Mouse (Mus musculus) layer of hippocampus, postnatal 10 days (tissue): ENCODE results near the gene Hs2st1. TPM values are rescaled to one million over a fixed set of nuclear protein-coding genes. Genes with fewer than 3 reads are reported as not detected.

ENCODE experiments used
- DNase-seq, 2 experiments: peaks; one replicate each; pipeline ENCODE4 v3.0.0; 2021; ENCODE audit warnings: low spot score in 2 of 2
- total RNA-seq, 2 experiments: library from RNA; stranded (reverse); gene quantifications; 2 replicates each; pipeline ENCODE4 v1.2.3; 2021

Gene Hs2st1
- total RNA-seq, 2 experiments from 2014 or later = 48.8 to 51.9 TPM

DNA sequence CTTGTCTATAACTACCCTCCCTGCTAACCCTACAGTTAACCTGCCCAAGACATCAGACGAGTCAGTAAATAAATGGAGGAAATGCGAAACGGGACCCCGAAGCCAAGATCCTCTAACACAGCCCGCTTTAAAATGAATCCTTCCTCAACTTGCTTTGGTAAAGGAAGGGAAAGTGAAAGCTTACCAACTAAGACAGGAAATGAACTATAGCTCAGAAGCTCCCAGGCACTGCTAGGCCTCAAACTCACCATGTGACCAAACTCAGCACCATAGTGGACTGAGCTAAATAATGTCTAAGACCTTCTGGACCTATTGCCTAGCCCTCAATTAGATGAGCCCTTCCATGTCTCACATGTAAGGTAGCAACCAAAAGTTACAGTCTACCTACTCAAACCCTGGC lies 168.7 kb downstream of the Hs2st1 start:
- DNase-seq = no peak

DNA sequence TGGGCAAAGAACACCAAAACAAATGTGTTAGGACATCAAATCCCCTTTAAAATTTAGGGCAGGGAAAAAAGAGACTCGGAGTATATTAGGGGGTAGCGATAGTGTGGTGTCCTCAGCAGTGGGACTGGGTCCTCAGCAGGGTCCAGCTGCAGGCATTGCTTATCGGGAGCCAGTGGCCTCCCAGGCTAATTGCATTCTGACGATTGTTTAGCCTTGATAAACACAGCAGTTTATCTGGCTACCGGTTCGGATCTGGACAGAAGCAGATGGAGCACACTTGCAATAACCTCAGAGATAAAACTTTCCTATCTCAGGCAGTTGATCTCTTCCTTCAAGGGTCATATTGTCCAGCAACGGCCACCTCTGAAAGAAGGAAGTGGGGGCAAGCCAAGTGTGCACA lies 169.1 kb downstream of the Hs2st1 start:
- no peak for DNase-seq

DNA sequence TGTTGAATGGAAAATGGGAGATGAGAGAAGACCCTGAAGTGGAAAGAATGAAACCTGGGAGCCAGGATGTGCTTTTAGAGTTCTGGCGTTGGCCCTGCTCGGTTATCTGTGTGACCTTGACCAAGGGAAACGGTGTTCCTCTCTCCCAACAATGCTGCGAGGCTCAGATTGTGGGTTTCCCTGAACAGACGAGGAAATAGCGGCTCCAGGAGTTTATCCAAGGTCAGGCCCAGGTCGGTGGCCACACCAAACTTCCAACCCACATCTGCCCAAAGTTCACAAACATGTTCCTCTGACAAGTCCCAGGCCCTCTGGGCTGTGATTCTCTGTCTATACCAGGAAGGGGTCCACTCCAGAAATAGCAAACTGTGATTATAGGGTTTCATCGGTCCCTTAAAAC lies 169.6 kb downstream of the Hs2st1 start:
- no peak for DNase-seq

DNA sequence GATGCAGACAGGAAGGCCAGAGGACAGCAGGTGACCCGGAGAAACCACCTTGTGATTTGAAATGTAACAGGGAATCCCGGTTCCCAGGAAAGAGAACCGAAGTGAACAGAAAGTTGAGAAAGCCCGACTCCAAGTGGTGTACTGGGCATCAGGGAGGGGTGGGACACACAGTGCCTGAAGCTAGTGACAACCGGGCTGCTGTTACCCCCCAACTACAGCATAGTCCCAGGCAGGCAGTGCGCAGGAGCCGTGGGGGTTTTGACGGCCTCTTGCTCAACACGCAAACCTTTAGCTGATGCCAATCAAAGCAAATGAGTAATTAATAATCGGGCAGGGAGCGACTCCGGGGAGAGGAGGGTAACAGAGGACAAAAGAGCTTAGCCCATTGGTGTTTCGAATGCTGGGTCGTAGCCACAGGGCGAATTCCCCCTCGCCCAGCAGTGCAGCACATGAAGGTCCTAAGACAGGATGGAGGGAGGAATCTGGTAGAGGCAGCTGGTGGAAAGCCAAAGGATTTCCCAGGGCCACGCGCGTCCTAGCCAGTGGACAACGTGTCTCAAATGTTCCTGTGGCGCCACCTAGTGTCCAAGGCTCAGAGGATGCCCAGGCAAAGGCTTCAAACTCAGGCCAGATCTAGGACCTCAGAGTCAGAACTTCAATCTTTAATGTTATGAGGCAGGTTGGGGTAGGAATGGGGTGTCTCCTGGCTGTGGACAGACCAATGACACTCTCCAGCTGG lies 170.5 kb downstream of the Hs2st1 start:
- peak; percentile 95 to 96 for DNase-seq

DNA sequence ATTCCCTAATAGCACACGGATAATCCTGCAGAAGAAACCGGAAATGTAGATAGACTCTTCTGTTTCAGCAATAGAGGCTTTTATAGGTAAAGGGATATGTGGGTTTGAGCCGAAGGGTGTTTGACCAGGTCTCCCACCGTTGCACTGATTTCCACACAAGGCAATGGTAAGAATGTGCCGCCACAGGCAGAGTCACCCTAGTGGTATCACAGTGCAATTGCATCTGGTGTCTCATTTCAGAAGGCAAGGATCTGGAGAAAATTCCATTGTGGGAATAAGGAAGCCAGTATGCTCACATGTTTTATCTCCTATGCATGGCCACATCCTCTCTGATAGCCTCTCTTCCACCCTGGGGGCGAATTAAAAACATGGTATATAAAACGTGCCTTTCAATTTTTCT lies 171.8 kb downstream of the Hs2st1 start:
- no peak for DNase-seq

DNA sequence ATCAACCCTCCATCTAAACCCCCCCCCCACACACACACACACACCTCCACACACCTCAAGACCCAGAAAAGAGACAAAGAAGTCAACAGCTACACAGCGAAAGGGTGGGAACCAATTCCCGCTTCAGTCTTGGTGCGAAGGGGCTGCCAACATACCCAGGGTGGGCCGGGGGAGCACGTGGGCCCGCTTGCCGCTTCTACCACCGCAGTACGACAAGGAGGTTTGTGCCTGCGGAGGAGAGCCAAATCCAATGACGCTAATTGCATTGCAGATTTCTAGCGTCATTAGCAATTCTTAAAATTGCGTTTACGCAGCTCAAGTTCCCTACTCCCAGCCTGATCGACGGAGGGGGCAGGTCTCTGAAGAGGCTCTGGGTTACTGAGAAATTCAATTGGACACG lies 173.5 kb downstream of the Hs2st1 start:
- no peak for DNase-seq

DNA sequence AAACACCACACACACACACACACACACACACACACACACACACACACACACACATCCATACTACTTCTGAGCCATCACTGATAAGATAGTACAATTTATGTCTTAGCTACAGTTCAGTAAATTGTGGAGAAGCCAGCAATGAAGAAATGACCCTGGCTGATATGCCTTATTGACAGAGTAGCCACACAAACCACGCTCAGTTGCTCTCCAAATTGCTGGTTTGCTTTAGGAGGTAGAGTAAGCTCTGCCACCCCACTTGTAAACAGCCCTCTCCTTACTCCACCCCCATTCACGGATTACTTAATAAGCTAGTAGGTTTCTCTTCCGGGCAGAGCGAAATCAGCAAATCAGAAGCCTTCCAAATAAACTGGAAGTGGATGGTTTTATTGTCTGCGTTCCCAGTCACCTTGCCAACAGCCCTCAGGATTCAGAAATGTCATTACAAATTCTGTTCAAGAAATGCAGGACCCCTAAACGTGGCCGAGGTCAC lies 175.5 kb downstream of the Hs2st1 start:
- DNase-seq = no peak

DNA sequence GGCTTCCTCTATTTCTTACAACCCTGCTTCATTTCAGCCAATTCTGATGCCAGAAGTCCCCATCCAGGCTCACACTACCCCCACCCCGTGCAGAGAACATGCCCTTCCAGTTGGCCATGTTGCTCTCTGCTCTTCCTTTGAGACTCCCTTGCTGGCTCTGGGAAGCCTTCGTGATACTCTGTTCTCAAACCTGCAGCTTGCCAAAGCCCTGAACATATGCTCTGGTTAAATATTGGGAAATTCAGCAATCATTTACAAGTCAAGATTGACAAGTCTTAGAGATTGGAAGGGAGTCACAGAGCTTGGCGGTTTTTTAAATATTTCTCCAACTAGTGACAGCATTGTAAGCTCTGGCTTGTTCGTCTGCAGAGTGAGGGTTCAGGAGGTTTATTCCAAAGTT lies 183.5 kb downstream of the Hs2st1 start:
- DNase-seq = no peak

DNA sequence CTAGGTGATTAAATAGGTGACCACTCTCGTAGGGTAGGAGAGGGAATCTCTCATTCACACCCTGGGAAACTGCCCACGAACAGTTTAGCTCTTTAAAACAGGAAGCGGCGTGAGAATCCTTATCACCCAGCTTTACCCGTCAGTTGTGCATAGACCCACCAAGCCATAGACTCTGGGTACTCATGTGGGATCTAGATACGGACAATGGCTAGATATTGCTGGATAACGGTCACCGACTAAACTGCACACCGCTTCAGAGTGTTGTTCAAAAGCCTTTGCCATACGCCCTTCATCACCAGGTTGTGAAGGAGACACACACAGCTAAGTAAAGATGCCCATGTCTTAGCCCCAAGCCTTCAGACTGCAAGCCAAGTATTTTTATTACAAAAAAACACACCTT lies 185.3 kb downstream of the Hs2st1 start:
- DNase-seq = no peak

DNA sequence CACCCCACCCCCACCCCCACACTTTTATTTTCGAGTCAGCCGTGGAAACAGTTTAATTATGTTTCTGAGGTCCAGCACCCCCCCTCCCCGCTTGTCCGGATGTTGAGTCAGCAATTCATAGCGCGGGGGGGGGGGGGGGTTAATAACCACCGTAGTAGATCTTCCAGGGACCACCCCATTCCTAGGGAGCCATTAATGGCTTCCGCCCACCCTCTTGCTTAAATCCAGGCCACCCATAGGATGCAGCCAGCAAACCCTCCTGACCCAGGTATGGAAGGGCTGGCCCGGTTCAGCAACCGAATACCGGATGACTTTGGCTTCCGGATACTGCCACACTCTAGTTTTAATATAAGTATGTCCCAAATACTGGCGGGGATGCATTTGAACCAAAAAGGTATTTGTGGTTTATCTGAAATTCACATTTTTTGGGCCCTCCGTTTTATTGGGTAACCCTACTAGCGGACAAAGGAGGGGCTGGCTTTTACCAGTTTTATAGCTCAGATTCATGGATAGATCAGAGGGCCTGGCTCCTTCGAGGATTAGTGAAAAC lies 188.5 kb downstream of the Hs2st1 start:
- no peak for DNase-seq

DNA sequence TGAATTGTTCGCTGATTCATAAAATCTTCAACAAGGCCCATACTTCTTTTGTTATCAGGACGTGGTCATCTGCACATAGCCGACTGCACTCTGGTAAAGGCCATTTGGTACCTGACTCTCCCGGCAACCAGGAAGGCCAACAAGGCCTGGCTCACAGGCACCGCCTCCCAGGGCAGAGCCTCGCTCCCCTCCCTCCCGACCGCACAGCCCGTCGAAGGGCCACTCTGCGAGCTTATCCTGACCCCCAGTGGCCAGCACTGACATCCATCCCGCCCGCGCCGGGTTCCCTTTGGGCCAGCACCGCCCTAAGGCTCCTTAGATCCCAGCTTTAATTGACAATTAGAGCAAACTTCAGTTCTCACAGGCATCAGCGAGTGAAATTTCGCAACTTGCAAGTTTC lies 189.1 kb downstream of the Hs2st1 start:
- peak; percentile 71 to 78 for DNase-seq

DNA sequence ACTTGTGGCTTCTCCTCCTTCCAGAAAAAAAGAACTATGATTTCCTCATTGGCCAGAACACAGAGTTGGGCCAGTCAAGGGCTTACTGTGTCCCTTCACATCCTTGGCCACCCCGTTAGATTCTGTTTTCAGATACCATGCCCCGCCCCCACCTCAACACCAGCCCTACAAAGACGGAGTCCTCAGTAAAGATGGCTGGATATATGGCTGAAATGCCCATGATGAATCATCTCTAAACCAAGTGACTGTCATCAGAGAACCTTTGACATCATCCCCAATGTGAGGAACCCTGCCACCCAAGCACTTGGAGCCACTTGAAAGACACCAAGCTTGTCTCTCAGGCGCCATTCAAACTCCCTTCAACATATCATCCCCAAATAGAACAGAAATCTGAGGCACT lies 190.2 kb downstream of the Hs2st1 start:
- DNase-seq = no peak

Other genes with a start within 250 kb of the Hs2st1 start
- gene Selenof, start 123 bp upstream of the Hs2st1 start, total RNA-seq = 100 to 1,000 TPM; 293 to 294 TPM
- gene Sh3glb1, start 150.2 kb upstream of the Hs2st1 start, total RNA-seq = 100 to 1,000 TPM; 101 to 110 TPM
- gene Clca3a1, start 190.8 kb upstream of the Hs2st1 start, total RNA-seq = under 1 TPM; 0.80 to 0.82 TPM
- gene Clca3a2, start 249.3 kb upstream of the Hs2st1 start, total RNA-seq = 1 to 10 TPM in 1 of 2 experiments, under 1 TPM in 1; 0.91 to 1.1 TPM